9 mouse cellular contexts compared by ENCODE assay signal in genomic region chr5:118004619-118005018, GRCm38 (mm10). TPM values are rescaled to one million over a fixed set of nuclear protein-coding genes. Genes with fewer than 3 reads are reported as not detected.
A peak's percentile ranks its signal among the peaks of the same experiment; 100 is the strongest.
DNase-seq lines count a peak whose midpoint lies in the region; ATAC-seq and TF ChIP-seq lines count a peak whose summit lies in the region.
"Had no signal": no experiment of that assay in that cellular context is flagged by ENCODE, and none has a peak within 500 bp of the region (broad histone marks: within the 10 kb centered on the region; RNA-seq: fewer than 3 reads in every experiment).

No protein-coding gene starts in this region.

- peaks cover 79% of the 10 kb centered on the region for H3K36me3 ChIP-seq in heart, postnatal 0 days (replicated peaks; ENCODE audit: control insufficient read depth, insufficient read depth, low read length)
- H3K36me3 ChIP-seq in thymus, adult 2 months (ENCODE audit: control insufficient read depth, insufficient read depth, low read length): peaks cover 36% of the 10 kb centered on the region

- no peak for TF ChIP-seq POLR2A in thymus, adult 2 months (IDR thresholded peaks at IDR 0.05; ENCODE audit: control insufficient read depth, extremely low read depth, insufficient read depth, low read length, poor library complexity)

- no peaks in the 10 kb centered on the region for H3K4me1 ChIP-seq in heart, postnatal 0 days (ENCODE audit: control insufficient read depth, insufficient read depth)
- no peaks in the 10 kb centered on the region for H3K4me1 ChIP-seq in thymus, adult 2 months (replicated peaks; ENCODE audit: control insufficient read depth, insufficient read depth, low read length)
- H3K4me1 ChIP-seq: liver, embryonic 15.5 days had no signal

- 73% methylated on average over 8 of the region's 8 CpGs for WGBS in heart, postnatal 0 days
- WGBS in thymus, adult 2 months: 91% methylated on average over 8 of the region's 8 CpGs

- no peak for TF ChIP-seq EP300 in heart, postnatal 0 days (IDR thresholded peaks at IDR 0.05; ENCODE audit: low read depth)

- no peaks in the 10 kb centered on the region for H3K27me3 ChIP-seq in heart, postnatal 0 days (ENCODE audit: control insufficient read depth, insufficient read depth, low read length)
- H3K27me3 ChIP-seq in thymus, adult 2 months (ENCODE audit: control insufficient read depth, insufficient read depth, low read length): no peaks in the 10 kb centered on the region
- H3K27me3 ChIP-seq: liver, embryonic 15.5 days had no signal

- no peak overlapping the region for H3K27ac ChIP-seq in heart, postnatal 0 days (ENCODE audit: low read depth)
- no peak overlapping the region for H3K27ac ChIP-seq in thymus, adult 2 months (ENCODE audit: control insufficient read depth, insufficient read depth, low read length)
- H3K27ac ChIP-seq: liver, embryonic 15.5 days had no signal

- no peak for ATAC-seq in heart, postnatal 0 days (ENCODE audit: insufficient read depth, low read depth)
- peak; percentile 68 for ATAC-seq in megakaryocyte progenitor cell, adult 5-6 weeks (replicated peaks; ENCODE audit: poor library complexity)

- H3K9me3 ChIP-seq in heart, postnatal 0 days (replicated peaks; ENCODE audit: control insufficient read depth, low read length): no peaks in the 10 kb centered on the region
- H3K9me3 ChIP-seq: liver, embryonic 15.5 days had no signal

- no peak overlapping the region for H3K4me3 ChIP-seq in heart, postnatal 0 days (ENCODE audit: low read depth, low read length)
- H3K4me3 ChIP-seq in thymus, adult 2 months (ENCODE audit: control insufficient read depth, insufficient read depth, low read length): no peak overlapping the region
- H3K4me3 ChIP-seq: liver, embryonic 15.5 days had no signal

- no peak overlapping the region for H3K4me2 ChIP-seq in heart, postnatal 0 days (ENCODE audit: low read depth, low read length)
- H3K4me2 ChIP-seq: liver, embryonic 15.5 days had no signal

- DNase-seq in heart, postnatal 0 days (ENCODE audit: low spot score): peak; percentile 38
- no peak for DNase-seq in heart, adult 8-10 months (ENCODE audit: low spot score)
- DNase-seq in 416B (ENCODE audit: low read depth): peak; percentile 42
- peak; percentile 56 for DNase-seq in T-cell, adult 2 months (ENCODE audit: low spot score)
- DNase-seq in cerebellum, postnatal 36 days: peak; percentile 77 to 81
- DNase-seq in layer of hippocampus, adult 18-20 months (ENCODE audit: low spot score in 2 of 2): peak; percentile 58 to 80
- DNase-seq in thymus, adult 2 months: peak; percentile 75

- no peak overlapping the region for H3K9ac ChIP-seq in heart, postnatal 0 days (replicated peaks; ENCODE audit: low read depth, low read length)
- H3K9ac ChIP-seq: liver, embryonic 15.5 days had no signal

- peak; percentile 87 for TF ChIP-seq CTCF in heart, postnatal 0 days (IDR thresholded peaks at IDR 0.05; ENCODE audit: low read depth)
- peak; percentile 95 for TF ChIP-seq CTCF in thymus, adult 2 months (IDR thresholded peaks at IDR 0.05; ENCODE audit: borderline replicate concordance, control insufficient read depth, extremely low read depth, insufficient read depth, low read length, poor library complexity)

RNA-seq across cellular contexts. Expression of gene Tesc, which starts 22.9 kb away (rescaled TPM):
- total RNA-seq in heart, postnatal 0 days (2014; rRNA removed; ENCODE audit: low replicate concordance): 17.6 and 19.6 TPM in 2 replicates
- polyA plus RNA-seq in heart, postnatal 0 days (2015; fragmentation: Nextera tagmentation; extraction: Ambion mirVana): 19.0 and 20.7 TPM in 2 replicates
- total RNA-seq in heart, adult 8-10 months (2022): 100 to 1,000 TPM; 204 to 264 (median 228) TPM
- 10 to 100 TPM; 92.6 to 94.2 TPM for total RNA-seq in layer of hippocampus, adult 18-20 months (2021)
- total RNA-seq in megakaryocyte progenitor cell, adult 5-6 weeks (2015): 0.25 and 0.42 TPM in 2 replicates
- total RNA-seq in megakaryocyte progenitor cell, adult 5-6 weeks (2017): not detected in 2 replicates
- 48.4 and 50.5 TPM in 2 replicates for polyA plus RNA-seq in thymus, adult 2 months (2012; rRNA removed)

RNA-seq across cellular contexts. Expression of gene Fbxo21, which starts 28.1 kb away (rescaled TPM):
- 50.8 and 52.4 TPM in 2 replicates for total RNA-seq in heart, postnatal 0 days (2014; rRNA removed; ENCODE audit: low replicate concordance)
- polyA plus RNA-seq in heart, postnatal 0 days (2015; fragmentation: Nextera tagmentation; extraction: Ambion mirVana): 36.0 and 37.7 TPM in 2 replicates
- total RNA-seq in heart, adult 8-10 months (2022): 10 to 100 TPM; 29.2 to 43.0 (median 35.2) TPM
- total RNA-seq in layer of hippocampus, adult 18-20 months (2021): 100 to 1,000 TPM; 160 to 163 TPM
- 7.8 and 10.9 TPM in 2 replicates for total RNA-seq in megakaryocyte progenitor cell, adult 5-6 weeks (2015)
- 13.1 and 13.8 TPM in 2 replicates for total RNA-seq in megakaryocyte progenitor cell, adult 5-6 weeks (2017)
- polyA plus RNA-seq in thymus, adult 2 months (2012; rRNA removed): 43.3 and 49.7 TPM in 2 replicates

Comparison
In these comparisons a context has a peak if more than half of its experiments do, and no peak if none do; other contexts are left out.
1. RNA of gene Tesc, which starts 22.9 kb away (total RNA-seq): 204 to 264 TPM in heart, adult 8-10 months, 92.6 to 94.2 TPM in layer of hippocampus, adult 18-20 months and 17.6 to 19.6 TPM in heart, postnatal 0 days; 0.25 to 0.42 TPM in megakaryocyte progenitor cell, adult 5-6 weeks; every median in the first group is over 10 times any median in the second.